Mouse (Mus musculus) activated CD4-positive, CD25-positive, alpha-beta regulatory T cell (primary cell): ENCODE data around the gene AI597479. TPM values are rescaled to one million over a fixed set of nuclear protein-coding genes. Genes with fewer than 3 reads are reported as not detected.

Experiments used
- polyA plus RNA-seq, 2 experiments: library from polyadenylated mRNA; unstranded; fragments of 100-300 nt; shearing (Covaris generic); gene quantifications; one replicate each; pipeline ENCODE4 v1.2.1; 2017

The AI597479 gene
- 10 to 100 TPM; 12.7 to 19.3 TPM for polyA plus RNA-seq

GRCm38 (mm10) chr1:43098031-43098984 lies at the start of gene AI597479, which contains the start of gene Tgfbrap1:
TSS of gene AI597479 (plus strand) at chr1:43098710.
TSS of gene Tgfbrap1 (minus strand) at chr1:43098637.

Other genes with a start within 250 kb of the AI597479 start
- 10 to 100 TPM; 50.6 to 68.5 TPM for gene Mrps9, start 247.5 kb upstream of the AI597479 start, polyA plus RNA-seq
- gene Gpr45, start 145.8 kb upstream of the AI597479 start, polyA plus RNA-seq = 1 to 10 TPM; 1.4 to 2.1 TPM
- 10 to 100 TPM; 13.7 to 14.7 TPM for gene Tgfbrap1, start 73 bp upstream of the AI597479 start, polyA plus RNA-seq
- gene Fhl2, start 98.3 kb downstream of the AI597479 start, polyA plus RNA-seq = 1 to 10 TPM; 1.5 to 5.8 TPM